Mouse (Mus musculus) bone marrow, adult 2 months (tissue): ENCODE measurements around the gene Rgs12. TPM values are rescaled to one million over a fixed set of nuclear protein-coding genes. Genes with fewer than 3 reads are reported as not detected.

Experiments
- H3K27ac ChIP-seq: fragments of 200-500 bp; 2 replicates; pipeline ENCODE4 v1.5.1; 2012; ENCODE audit warnings: low read depth, mild to moderate bottlenecking, control low read depth, inconsistent platforms, low read length; ENCODE audit not compliant: control insufficient read depth, poor library complexity, insufficient read depth
- H3K4me1 ChIP-seq: fragments of 200-500 bp; 2 replicates; pipeline ENCODE4 v1.6.1; 2011; ENCODE audit warnings: low read length; ENCODE audit not compliant: control insufficient read depth, insufficient read depth
- H3K4me3 ChIP-seq: fragments of 200-500 bp; replicated peaks from 2 replicates; pipeline ENCODE3; 2011; ENCODE audit warnings: mild to moderate bottlenecking, low read depth, low read length, control low read depth; ENCODE audit not compliant: control insufficient read depth
- CTCF ChIP-seq: fragments of 200-500 bp; IDR thresholded peaks from 2 replicates; pipeline ENCODE4 v1.5.1; 2011; ENCODE audit warnings: low read length, control low read depth; ENCODE audit not compliant: control insufficient read depth, insufficient read depth
- POLR2A ChIP-seq: fragments of 200-500 bp; IDR thresholded peaks from 2 replicates; pipeline ENCODE4 v1.6.1; 2011; ENCODE audit warnings: low read depth, mild to moderate bottlenecking, control low read depth, low read length, borderline replicate concordance; ENCODE audit not compliant: control insufficient read depth
- WGBS: fragments of 180-500 bp; shearing (Covaris S2); methylation state at CpG from one replicate; pipeline ENCODE4 v1.1.7; 2018; 5-methylcytosine and 5-hydroxymethylcytosine counted together
- polyA plus RNA-seq: library from polyadenylated mRNA; stranded (reverse); fragments of >200 nt; gene quantifications from 2 replicates; pipeline ENCODE4 v1.2.4, GENCODE M21; 2011; ENCODE audit warnings: low replicate concordance; ENCODE audit not compliant: missing spikeins, insufficient read depth, insufficient read length

Rgs12 gene
- polyA plus RNA-seq, 1 experiment = 56.9 TPM

DNA sequence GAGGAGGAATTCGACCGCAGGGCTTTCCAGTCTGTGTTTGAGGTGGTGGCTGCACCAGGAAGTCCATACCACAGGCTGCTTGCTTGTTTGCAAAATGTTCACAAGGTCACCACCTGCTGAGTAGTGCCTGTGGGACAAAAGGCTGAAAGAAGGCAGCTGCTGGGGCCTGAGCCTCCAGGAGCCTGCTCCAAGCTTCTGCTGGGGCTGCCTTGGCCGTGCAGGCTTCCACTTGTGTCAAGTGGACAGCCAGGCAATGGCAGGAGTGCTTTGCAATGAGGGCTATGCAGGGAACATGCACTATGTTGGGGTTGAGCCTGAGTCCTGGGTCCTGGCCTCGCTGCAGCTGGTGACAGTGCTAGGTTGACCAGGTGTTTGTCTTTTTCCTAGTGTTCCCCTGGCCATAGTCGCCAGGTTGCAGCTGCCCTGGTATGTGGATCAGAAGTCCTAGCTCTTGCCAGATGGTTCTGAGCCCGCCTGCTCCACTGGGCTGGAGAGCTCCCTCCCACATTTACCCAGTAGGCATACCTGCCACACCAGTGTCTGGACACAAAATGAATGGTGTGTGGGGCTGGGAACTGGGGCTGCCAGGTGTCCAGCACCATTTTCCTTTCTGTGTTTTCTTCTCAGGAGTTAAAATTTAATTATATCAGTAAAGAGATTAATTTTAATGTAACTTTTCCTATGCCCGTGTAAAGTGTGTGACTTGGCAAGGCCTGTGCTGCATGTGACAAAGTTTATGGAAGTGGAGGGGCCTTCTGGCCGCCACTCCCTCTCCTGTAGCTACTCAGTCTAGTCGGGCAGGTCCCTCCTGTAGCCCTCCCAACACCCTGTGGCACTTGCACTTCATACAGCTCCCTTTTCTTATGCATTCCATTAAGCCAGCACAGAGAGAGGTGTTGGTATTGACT is 40.3 kb upstream of the Rgs12 start:
- no peak for TF ChIP-seq POLR2A
- TF ChIP-seq CTCF = no peak
- Histone ChIP-seq H3K27ac (peak overlapping the region; percentile 89), H3K4me1 (peaks cover 3% of the 10 kb centered on the region), H3K4me3 (no peak overlapping the region)
- WGBS = 57% methylated on average over 9 of the region's 9 CpGs

GRCm38 (mm10) chr5:34909634-34910503 is 39.4 kb upstream of the Rgs12 start:
- peaks cover 3% of the 10 kb centered on the region for H3K4me1 ChIP-seq
- WGBS = 67% methylated on average over 1 of the region's 1 CpGs
- peak overlapping the region; percentile 89 for H3K27ac ChIP-seq
- H3K4me3 ChIP-seq = no peak overlapping the region
- no peak for TF ChIP-seq CTCF
- TF ChIP-seq POLR2A = no peak

DNA sequence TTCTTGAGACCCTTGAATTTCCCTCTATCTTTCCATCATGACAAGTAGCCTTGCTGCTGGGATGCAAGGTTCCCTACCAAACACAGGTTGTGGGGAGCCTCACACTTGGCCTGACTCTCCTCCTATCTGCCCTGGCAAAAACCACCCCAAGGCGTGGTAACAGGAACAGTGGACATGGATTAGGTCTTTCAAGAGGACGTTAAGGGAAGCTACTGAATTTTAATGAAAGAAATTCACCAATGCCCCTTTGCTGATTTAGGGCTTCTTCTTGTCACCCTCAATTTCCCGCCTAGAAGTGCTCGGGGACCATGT is 38.8 kb upstream of the Rgs12 start:
- no peak for TF ChIP-seq POLR2A
- no peak for TF ChIP-seq CTCF
- 76% methylated on average over 4 of the region's 4 CpGs for WGBS
- H3K27ac ChIP-seq = peak overlapping the region; percentile 78

DNA sequence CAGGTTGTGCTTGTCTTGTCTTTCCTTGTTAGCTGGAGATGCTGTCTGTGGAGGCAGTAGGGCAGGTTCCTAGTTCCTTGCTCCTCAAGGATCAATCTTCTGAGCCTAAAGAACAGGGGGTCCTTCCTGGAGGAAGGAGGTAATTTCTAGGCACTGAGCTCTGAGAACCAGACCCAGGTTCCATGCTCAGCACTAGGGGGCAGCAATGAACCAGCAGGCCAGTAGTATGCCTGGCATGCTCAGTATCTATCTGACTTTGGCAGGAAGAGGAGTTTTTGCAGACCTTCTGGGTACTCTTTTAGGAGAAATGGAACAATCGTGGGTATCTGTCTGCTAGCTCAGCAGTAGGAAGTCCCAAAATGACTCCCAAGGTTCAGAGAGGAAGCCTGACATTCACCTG is 33.4 kb upstream of the Rgs12 start:
- peak; percentile 93 for TF ChIP-seq CTCF
- no peak for TF ChIP-seq POLR2A
- Histone ChIP-seq H3K4me3 (no peak overlapping the region), H3K27ac (no peak overlapping the region), H3K4me1 (no peaks in the 10 kb centered on the region)
- 0% methylated on average over 1 of the region's 1 CpGs for WGBS

More for the DNA sequence above, 38.8 kb upstream of the Rgs12 start:
- Histone ChIP-seq H3K4me1 (peaks cover 3% of the 10 kb centered on the region), H3K4me3 (no peak overlapping the region)

DNA sequence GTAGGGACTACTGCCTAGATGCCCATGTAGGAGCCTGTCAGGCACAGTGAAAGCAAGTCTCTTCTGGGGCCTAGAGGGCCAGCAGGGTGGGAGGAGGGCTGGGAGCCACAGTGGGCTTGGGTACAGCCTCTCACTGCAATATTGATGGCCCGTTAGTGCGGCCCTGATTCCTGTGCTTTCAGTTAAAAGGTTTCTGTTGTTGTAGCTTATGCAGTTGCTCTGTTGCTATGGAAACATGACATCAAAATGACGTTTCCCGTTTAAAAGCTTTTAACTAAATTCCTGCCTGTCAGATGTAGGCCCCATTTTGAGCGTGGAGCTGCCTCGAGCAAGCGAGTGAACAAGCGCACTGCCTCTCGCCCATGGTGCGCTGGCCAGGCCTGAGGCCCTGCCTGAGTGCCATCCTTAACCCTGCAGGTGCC is 32.0 kb upstream of the Rgs12 start:
- H3K27ac ChIP-seq = no peak overlapping the region
- 85% methylated on average over 10 of the region's 10 CpGs for WGBS
- TF ChIP-seq CTCF (no peak), POLR2A (no peak)
- H3K4me1 ChIP-seq = no peaks in the 10 kb centered on the region
- no peak overlapping the region for H3K4me3 ChIP-seq

GRCm38 (mm10) chr5:34918785-34919184 is 30.5 kb upstream of the Rgs12 start:
- no peak for TF ChIP-seq CTCF
- no peak for TF ChIP-seq POLR2A
- H3K27ac ChIP-seq = 0 out of 2 replicates have a peak overlapping the region, but pooled peaks have one; percentile 24
- 64% methylated on average over 3 of the region's 3 CpGs for WGBS
- H3K4me3 ChIP-seq = no peak overlapping the region
- peaks cover 2% of the 10 kb centered on the region; the same call in 1 of the 2 replicates for H3K4me1 ChIP-seq

- Histone ChIP-seq H3K4me3 (no peak overlapping the region), H3K27ac (peak overlapping the region; percentile 91)
Observed at GRCm38 (mm10) chr5:34922531-34922930, 26.7 kb upstream of the Rgs12 start.

DNA sequence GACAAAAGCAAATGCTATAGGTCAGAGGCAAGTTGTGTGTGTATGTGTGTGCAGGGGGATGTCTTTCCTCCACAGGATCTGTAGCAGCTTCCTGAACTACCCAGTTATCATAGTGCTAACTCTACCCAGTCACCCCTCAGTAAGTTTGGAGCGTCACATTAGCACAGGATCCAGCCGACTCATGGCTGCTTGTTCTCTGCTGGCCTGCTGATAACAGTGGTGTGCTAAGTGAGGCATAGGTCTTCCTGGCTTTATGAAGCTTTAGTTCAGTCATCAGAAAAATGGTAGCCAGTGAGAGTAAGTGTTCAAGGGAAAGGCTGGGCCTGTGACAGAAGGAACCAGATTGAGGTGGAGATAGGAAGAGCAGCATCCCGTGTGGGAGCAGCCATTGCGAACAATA is 25.3 kb upstream of the Rgs12 start:
- TF ChIP-seq CTCF (no peak), POLR2A (no peak)

More at GRCm38 (mm10) chr5:34922531-34922930, 26.7 kb upstream of the Rgs12 start:
- peaks cover 5% of the 10 kb centered on the region; the same call in 1 of the 2 replicates for H3K4me1 ChIP-seq
- TF ChIP-seq POLR2A = no peak
- no peak for TF ChIP-seq CTCF
- 74% methylated on average over 6 of the region's 6 CpGs for WGBS

More for the DNA sequence above, 25.3 kb upstream of the Rgs12 start:
- WGBS = 58% methylated on average over 4 of the region's 4 CpGs
- Histone ChIP-seq H3K4me3 (no peak overlapping the region), H3K4me1 (peaks cover 5% of the 10 kb centered on the region; the same call in 1 of the 2 replicates), H3K27ac (peak overlapping the region; percentile 91)
